Mouse (Mus musculus) cerebellum, adult 11 months (tissue): ENCODE measurements around the gene Cyp20a1.
A peak's percentile ranks its signal among the peaks of the same experiment; 100 is the strongest.

Experiments used
- DNase-seq: peaks from one replicate; pipeline ENCODE4 v3.0.0; 2022

The Cyp20a1 gene

GRCm38 (mm10) chr1:60342808-60343629 is at the start of gene Cyp20a1:
Gene Cyp20a1, plus strand, starts transcription at chr1:60343323.
- DNase-seq = peak; percentile 90

- no peak for DNase-seq
These were observed 49.2 kb upstream of the Cyp20a1 start for GRCm38 (mm10) chr1:60293921-60294320.

- no peak for DNase-seq
These were observed 720 bp downstream of the Cyp20a1 start for GRCm38 (mm10) chr1:60343630-60344455.

- no peak for DNase-seq
These were observed 1.5 kb downstream of the Cyp20a1 start for GRCm38 (mm10) chr1:60344670-60345069.

- no peak for DNase-seq
These were observed 2.6 kb downstream of the Cyp20a1 start for GRCm38 (mm10) chr1:60345712-60346111.

GRCm38 (mm10) chr1:60352786-60353185 is 9.7 kb downstream of the Cyp20a1 start:
- DNase-seq = no peak

- DNase-seq = no peak
These were observed 18.5 kb downstream of the Cyp20a1 start for GRCm38 (mm10) chr1:60361626-60362025.

- no peak for DNase-seq
These were observed 33.4 kb downstream of the Cyp20a1 start for GRCm38 (mm10) chr1:60376556-60376955.

GRCm38 (mm10) chr1:60381910-60382309 is 38.8 kb downstream of the Cyp20a1 start:
- DNase-seq = no peak

- no peak for DNase-seq
These were observed 61.7 kb downstream of the Cyp20a1 start for GRCm38 (mm10) chr1:60404848-60405247.

GRCm38 (mm10) chr1:60408501-60409167 is 65.5 kb downstream of the Cyp20a1 start:
- no peak for DNase-seq

GRCm38 (mm10) chr1:60409168-60409828 is 66.2 kb downstream of the Cyp20a1 start, which contains the start of gene Abi2:
Gene Abi2, plus strand, starts transcription at chr1:60409619.
- peak; percentile 89 for DNase-seq

- peak; percentile 64 for DNase-seq
These were observed 67.0 kb downstream of the Cyp20a1 start for GRCm38 (mm10) chr1:60409928-60410817.

- DNase-seq = no peak
These were observed 73.6 kb downstream of the Cyp20a1 start for GRCm38 (mm10) chr1:60416724-60417123.

GRCm38 (mm10) chr1:60423882-60424281 is 80.8 kb downstream of the Cyp20a1 start:
- no peak for DNase-seq

- DNase-seq = no peak
These were observed 85.2 kb downstream of the Cyp20a1 start for GRCm38 (mm10) chr1:60428341-60428740.

GRCm38 (mm10) chr1:60428932-60429331 is 85.8 kb downstream of the Cyp20a1 start:
- DNase-seq = peak; percentile 27

- no peak for DNase-seq
These were observed 88.4 kb downstream of the Cyp20a1 start for GRCm38 (mm10) chr1:60431531-60431930.

GRCm38 (mm10) chr1:60432497-60432896 is 89.4 kb downstream of the Cyp20a1 start:
- DNase-seq = no peak
